Mouse (Mus musculus): ENCODE measurements at regions not wholly inside any gene's neighbourhood (a gene's known extent, or its start where the extent isn't known, plus 50 kb on each side); places are given as distances from the start of the nearest gene placed in this dataset.
"Not testable (repeated sequence)": the region's sequence is repeated elsewhere in the genome, so short reads cannot be mapped to it uniquely, and the experiment has no call there.

- Histone ChIP-seq H3K4me3 (replicated peaks; ENCODE audit: control insufficient read depth, low read depth, low read length) (no peak overlapping the region), H3K27ac (ENCODE audit: control insufficient read depth, insufficient read depth, low read depth, low read length, poor library complexity) (no peak overlapping the region), H3K4me1 (ENCODE audit: control insufficient read depth, insufficient read depth, low read length) (no peaks in the 10 kb centered on the region)
- 55% methylated on average over 5 of the region's 5 CpGs for WGBS
- no peak for TF ChIP-seq POLR2A (IDR thresholded peaks at IDR 0.05; ENCODE audit: borderline replicate concordance, control insufficient read depth, low read depth, low read length)
- TF ChIP-seq CTCF (IDR thresholded peaks at IDR 0.05; ENCODE audit: control insufficient read depth, insufficient read depth, low read length): no peak
Observed at GRCm38 (mm10) chr16:12692739-12693292, 416.7 kb upstream of the Ercc4 start.

GRCm38 (mm10) chr16:12693346-12693745, 416.1 kb upstream of the Ercc4 start:
- WGBS: 55% methylated on average over 7 of the region's 7 CpGs
- TF ChIP-seq CTCF (IDR thresholded peaks at IDR 0.05; ENCODE audit: control insufficient read depth, insufficient read depth, low read length) (no peak), POLR2A (IDR thresholded peaks at IDR 0.05; ENCODE audit: borderline replicate concordance, control insufficient read depth, low read depth, low read length) (no peak)
- H3K4me1 ChIP-seq (ENCODE audit: control insufficient read depth, insufficient read depth, low read length): no peaks in the 10 kb centered on the region
- H3K4me3 ChIP-seq (replicated peaks; ENCODE audit: control insufficient read depth, low read depth, low read length): no peak overlapping the region
- H3K27ac ChIP-seq (ENCODE audit: control insufficient read depth, insufficient read depth, low read depth, low read length, poor library complexity): no peak overlapping the region

- TF ChIP-seq POLR2A (IDR thresholded peaks at IDR 0.05; ENCODE audit: borderline replicate concordance, control insufficient read depth, low read depth, low read length) (no peak), CTCF (IDR thresholded peaks at IDR 0.05; ENCODE audit: control insufficient read depth, insufficient read depth, low read length) (no peak)
- Histone ChIP-seq H3K27ac (ENCODE audit: control insufficient read depth, insufficient read depth, low read depth, low read length, poor library complexity) (no peak overlapping the region), H3K4me3 (replicated peaks; ENCODE audit: control insufficient read depth, low read depth, low read length) (no peak overlapping the region), H3K4me1 (ENCODE audit: control insufficient read depth, insufficient read depth, low read length) (no peaks in the 10 kb centered on the region)
- 77% methylated on average over 3 of the region's 3 CpGs for WGBS
Observed at GRCm38 (mm10) chr16:12694646-12695045, 414.8 kb upstream of the Ercc4 start.

GRCm38 (mm10) chr16:12696939-12697621, 412.4 kb upstream of the Ercc4 start:
- Histone ChIP-seq H3K4me3 (replicated peaks; ENCODE audit: control insufficient read depth, low read depth, low read length) (no peak overlapping the region), H3K27ac (ENCODE audit: control insufficient read depth, insufficient read depth, low read depth, low read length, poor library complexity) (no peak overlapping the region), H3K4me1 (ENCODE audit: control insufficient read depth, insufficient read depth, low read length) (no peaks in the 10 kb centered on the region)
- WGBS: 90% methylated on average over 10 of the region's 10 CpGs
- no peak for TF ChIP-seq POLR2A (IDR thresholded peaks at IDR 0.05; ENCODE audit: borderline replicate concordance, control insufficient read depth, low read depth, low read length)
- no peak for TF ChIP-seq CTCF (IDR thresholded peaks at IDR 0.05; ENCODE audit: control insufficient read depth, insufficient read depth, low read length)

GRCm38 (mm10) chr16:12699557-12699956, 409.9 kb upstream of the Ercc4 start:
- Histone ChIP-seq H3K27ac (ENCODE audit: control insufficient read depth, insufficient read depth, low read depth, low read length, poor library complexity) (no peak overlapping the region), H3K4me1 (ENCODE audit: control insufficient read depth, insufficient read depth, low read length) (no peaks in the 10 kb centered on the region), H3K4me3 (replicated peaks; ENCODE audit: control insufficient read depth, low read depth, low read length) (no peak overlapping the region)
- TF ChIP-seq CTCF (IDR thresholded peaks at IDR 0.05; ENCODE audit: control insufficient read depth, insufficient read depth, low read length) (no peak), POLR2A (IDR thresholded peaks at IDR 0.05; ENCODE audit: borderline replicate concordance, control insufficient read depth, low read depth, low read length) (no peak)
- 82% methylated on average over 5 of the region's 5 CpGs for WGBS

- TF ChIP-seq CTCF (IDR thresholded peaks at IDR 0.05; ENCODE audit: control insufficient read depth, insufficient read depth, low read length) (no peak), POLR2A (IDR thresholded peaks at IDR 0.05; ENCODE audit: borderline replicate concordance, control insufficient read depth, low read depth, low read length) (no peak)
- WGBS: 89% methylated on average over 10 of the region's 10 CpGs
Observed at GRCm38 (mm10) chr16:12700088-12700487, 409.4 kb upstream of the Ercc4 start.

GRCm38 (mm10) chr16:12703818-12704590, 405.5 kb upstream of the Ercc4 start:
- H3K27ac ChIP-seq (ENCODE audit: control insufficient read depth, insufficient read depth, low read depth, low read length, poor library complexity): no peak overlapping the region

More at GRCm38 (mm10) chr16:12700088-12700487, 409.4 kb upstream of the Ercc4 start:
- Histone ChIP-seq H3K27ac (ENCODE audit: control insufficient read depth, insufficient read depth, low read depth, low read length, poor library complexity) (no peak overlapping the region), H3K4me1 (ENCODE audit: control insufficient read depth, insufficient read depth, low read length) (no peaks in the 10 kb centered on the region), H3K4me3 (replicated peaks; ENCODE audit: control insufficient read depth, low read depth, low read length) (no peak overlapping the region)

GRCm38 (mm10) chr16:12706907-12707306, 402.6 kb upstream of the Ercc4 start:
- Histone ChIP-seq H3K4me1 (ENCODE audit: control insufficient read depth, insufficient read depth, low read length) (no peaks in the 10 kb centered on the region), H3K4me3 (replicated peaks; ENCODE audit: control insufficient read depth, low read depth, low read length) (no peak overlapping the region), H3K27ac (ENCODE audit: control insufficient read depth, insufficient read depth, low read depth, low read length, poor library complexity) (no peak overlapping the region)
- TF ChIP-seq POLR2A (IDR thresholded peaks at IDR 0.05; ENCODE audit: borderline replicate concordance, control insufficient read depth, low read depth, low read length) (no peak), CTCF (IDR thresholded peaks at IDR 0.05; ENCODE audit: control insufficient read depth, insufficient read depth, low read length) (no peak)

More at GRCm38 (mm10) chr16:12703818-12704590, 405.5 kb upstream of the Ercc4 start:
- WGBS: 84% methylated on average over 9 of the region's 9 CpGs
- Histone ChIP-seq H3K4me3 (replicated peaks; ENCODE audit: control insufficient read depth, low read depth, low read length) (no peak overlapping the region), H3K4me1 (ENCODE audit: control insufficient read depth, insufficient read depth, low read length) (no peaks in the 10 kb centered on the region)
- TF ChIP-seq POLR2A (IDR thresholded peaks at IDR 0.05; ENCODE audit: borderline replicate concordance, control insufficient read depth, low read depth, low read length) (no peak), CTCF (IDR thresholded peaks at IDR 0.05; ENCODE audit: control insufficient read depth, insufficient read depth, low read length) (no peak)

- H3K4me3 ChIP-seq (replicated peaks; ENCODE audit: control insufficient read depth, low read depth, low read length); H3K4me1 ChIP-seq (ENCODE audit: control insufficient read depth, insufficient read depth, low read length); H3K27ac ChIP-seq (ENCODE audit: control insufficient read depth, insufficient read depth, low read depth, low read length, poor library complexity): not testable (repeated sequence)
- 70% methylated on average over 4 of the region's 7 CpGs for WGBS
Observed at GRCm38 (mm10) chr16:12721368-12721767, 388.1 kb upstream of the Ercc4 start.

Measured in bone marrow, adult 2 months (tissue).